Comparison of ENCODE assay signal across 10 mouse cellular contexts in the genomic region with DNA sequence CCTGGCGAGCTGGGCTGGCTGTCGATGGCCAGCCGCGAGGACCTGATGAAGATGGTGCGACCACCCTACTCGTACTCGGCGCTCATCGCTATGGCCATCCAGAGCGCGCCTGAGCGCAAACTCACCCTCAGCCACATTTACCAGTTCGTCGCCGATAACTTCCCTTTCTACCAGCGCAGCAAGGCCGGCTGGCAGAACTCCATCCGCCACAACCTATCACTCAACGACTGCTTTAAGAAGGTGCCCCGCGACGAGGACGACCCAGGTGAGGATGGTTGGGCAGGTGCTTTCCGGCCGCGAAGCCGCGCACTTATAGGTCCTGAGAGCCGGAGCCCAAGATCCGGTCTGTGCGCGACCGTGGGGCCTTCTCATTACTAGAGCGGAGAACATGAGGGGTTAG. TPM values are rescaled to one million over a fixed set of nuclear protein-coding genes. Genes with fewer than 3 reads are reported as not detected.
A peak's percentile ranks its signal among the peaks of the same experiment; 100 is the strongest.
DNase-seq lines count a peak whose midpoint lies in the region; ATAC-seq lines count a peak whose summit lies in the region.
"Had no signal": no experiment of that assay in that cellular context is flagged by ENCODE, and none has a peak within 500 bp of the region (broad histone marks: within the 10 kb centered on the region; RNA-seq: fewer than 3 reads in every experiment).

No protein-coding gene starts in this region.

- DNase-seq in kidney, adult 18-20 months, result peak; percentile 9
- DNase-seq in kidney, adult 8-10 months, result no peak
- peak; percentile 25 for DNase-seq in ES-CJ7 (ENCODE audit: low read depth, low spot score)
- no peak for DNase-seq in embryonic facial prominence, embryonic 14.5 days (ENCODE audit: low spot score)
- peak; percentile 51 for DNase-seq in limb, embryonic 11.5 days (ENCODE audit: low spot score)
- no peak for DNase-seq in adrenal gland, adult 18-20 months (ENCODE audit: low spot score in 2 of 2)
- DNase-seq in left cerebral cortex, adult 9 months (ENCODE audit: low spot score in 2 of 2), result no peak

- 1% methylated on average over 29 of the region's 34 CpGs for WGBS in embryonic facial prominence, embryonic 14.5 days
- 2% methylated on average over 34 of the region's 34 CpGs for WGBS in limb, embryonic 11.5 days
- WGBS in stomach, embryonic 15.5 days, result 1% methylated on average over 34 of the region's 34 CpGs

- no peaks in the 10 kb centered on the region for H3K4me1 ChIP-seq in embryonic facial prominence, embryonic 14.5 days (ENCODE audit: control insufficient read depth, insufficient read depth, low read length)
- H3K4me1 ChIP-seq in limb, embryonic 11.5 days (ENCODE audit: control insufficient read depth, insufficient read depth, low read length), result peaks cover 6% of the 10 kb centered on the region; the same call in 1 of the 2 replicates
- H3K4me1 ChIP-seq in stomach, embryonic 15.5 days, result peaks cover 9% of the 10 kb centered on the region

- no peak overlapping the region for H3K27ac ChIP-seq in embryonic facial prominence, embryonic 14.5 days (replicated peaks; ENCODE audit: low read depth, low read length)
- H3K27ac ChIP-seq in limb, embryonic 11.5 days (replicated peaks; ENCODE audit: low read depth, low read length), result no peak overlapping the region
- H3K27ac ChIP-seq in stomach, embryonic 15.5 days, result no peak overlapping the region

- H3K27me3 ChIP-seq in embryonic facial prominence, embryonic 14.5 days (replicated peaks; ENCODE audit: control insufficient read depth, insufficient read depth, low read length), result peaks cover 82% of the 10 kb centered on the region
- peaks cover 57% of the 10 kb centered on the region for H3K27me3 ChIP-seq in limb, embryonic 11.5 days (ENCODE audit: control insufficient read depth, insufficient read depth, low read length)
- peaks cover 60% of the 10 kb centered on the region for H3K27me3 ChIP-seq in stomach, embryonic 15.5 days (replicated peaks)

- peak; percentile 35 for ATAC-seq in embryonic facial prominence, embryonic 14.5 days (ENCODE audit: low read depth)
- no peak for ATAC-seq in limb, embryonic 11.5 days (ENCODE audit: insufficient number of reproducible peaks, low FRiP score, low TSS enrichment, low read depth)
- no peak for ATAC-seq in stomach, embryonic 15.5 days (ENCODE audit: insufficient read depth, low FRiP score, low read depth)

- peak overlapping the region; percentile 85 for H3K4me2 ChIP-seq in embryonic facial prominence, embryonic 14.5 days (ENCODE audit: low read depth, low read length)
- H3K4me2 ChIP-seq in limb, embryonic 11.5 days (ENCODE audit: low read depth, severe bottlenecking), result peak overlapping the region; percentile 96
- peak overlapping the region; percentile 78 for H3K4me2 ChIP-seq in stomach, embryonic 15.5 days

- H3K4me3 ChIP-seq in embryonic facial prominence, embryonic 14.5 days (ENCODE audit: low read depth, low read length), result peak overlapping the region; percentile 48
- H3K4me3 ChIP-seq in limb, embryonic 11.5 days (ENCODE audit: low read depth, low read length), result peak overlapping the region; percentile 48
- H3K4me3 ChIP-seq in stomach, embryonic 15.5 days (replicated peaks), result peak overlapping the region; percentile 39

- peak overlapping the region; percentile 46 for H3K9ac ChIP-seq in embryonic facial prominence, embryonic 14.5 days (ENCODE audit: low read depth, low read length)
- no peak overlapping the region for H3K9ac ChIP-seq in limb, embryonic 11.5 days (ENCODE audit: low read length)
- no peak overlapping the region for H3K9ac ChIP-seq in stomach, embryonic 15.5 days

- H3K36me3 ChIP-seq in embryonic facial prominence, embryonic 14.5 days (ENCODE audit: control insufficient read depth, insufficient read depth, low read length), result no peaks in the 10 kb centered on the region
- no peaks in the 10 kb centered on the region for H3K36me3 ChIP-seq in limb, embryonic 11.5 days (ENCODE audit: control insufficient read depth, insufficient read depth, low read length)
- H3K36me3 ChIP-seq in stomach, embryonic 15.5 days, result no peaks in the 10 kb centered on the region

- H3K9me3 ChIP-seq in embryonic facial prominence, embryonic 14.5 days (ENCODE audit: control insufficient read depth, low read length), result no peaks in the 10 kb centered on the region
- H3K9me3 ChIP-seq in limb, embryonic 11.5 days (ENCODE audit: control insufficient read depth, low read length), result no peaks in the 10 kb centered on the region
- no peaks in the 10 kb centered on the region for H3K9me3 ChIP-seq in stomach, embryonic 15.5 days

RNA-seq across cellular contexts. Expression of a gene that starts 0.6 kb away (rescaled TPM):
- 0.51 and 1.0 TPM in 2 replicates for polyA plus RNA-seq in embryonic facial prominence, embryonic 14.5 days (2014; fragmentation: Nextera tagmentation; extraction: Ambion mirVana)
- polyA plus RNA-seq in limb, embryonic 11.5 days (2014; fragmentation: Nextera tagmentation; extraction: Ambion mirVana), result 0.19 TPM in 1 of 2 replicates, not detected in the other
- not detected in 2 replicates for polyA plus RNA-seq in stomach, embryonic 15.5 days (2015; fragmentation: Nextera tagmentation; extraction: Ambion mirVana)
- total RNA-seq in adrenal gland, adult 18-20 months (2021), result not detected
- total RNA-seq: adrenal gland, postnatal 4 days; left cerebral cortex, postnatal 10 days had no signal

RNA-seq across cellular contexts. Expression of a gene that starts 38.2 kb away (rescaled TPM):
- not detected in 2 replicates for polyA plus RNA-seq in embryonic facial prominence, embryonic 14.5 days (2014; fragmentation: Nextera tagmentation; extraction: Ambion mirVana)
- polyA plus RNA-seq in limb, embryonic 11.5 days (2014; fragmentation: Nextera tagmentation; extraction: Ambion mirVana), result not detected in 2 replicates
- polyA plus RNA-seq in stomach, embryonic 15.5 days (2015; fragmentation: Nextera tagmentation; extraction: Ambion mirVana), result not detected in 2 replicates
- total RNA-seq in adrenal gland, adult 18-20 months (2021), result not detected
- total RNA-seq: adrenal gland, postnatal 4 days; left cerebral cortex, postnatal 10 days had no signal

Comparison
In these comparisons a context has a peak if more than half of its experiments do, and no peak if none do; other contexts are left out.
1. DNase-seq: peak in kidney, adult 18-20 months (single experiment), ES-CJ7 (single experiment) and limb, embryonic 11.5 days (single experiment); none in kidney, adult 8-10 months (0 of 2), embryonic facial prominence, embryonic 14.5 days (single experiment), adrenal gland, adult 18-20 months (0 of 2) and left cerebral cortex, adult 9 months (0 of 2).
2. Peak in every context shown above with its lines, with median percentiles within 50 percentile points of each other: H3K4me2 ChIP-seq and H3K4me3 ChIP-seq.